In genomic region chr4:138538084-138538449, GRCm38 (mm10) we compare ENCODE assay signal across 19 mouse cellular contexts.
DNase-seq lines count a peak whose midpoint lies in the region; ATAC-seq and TF ChIP-seq lines count a peak whose summit lies in the region.
"Had no signal": no experiment of that assay in that cellular context is flagged by ENCODE, and none has a peak within 500 bp of the region (broad histone marks: within the 10 kb centered on the region; RNA-seq: fewer than 3 reads in every experiment).

No protein-coding gene starts in this region.

- no peak overlapping the region for H3K4me2 ChIP-seq in hindbrain, embryonic 15.5 days
- H3K4me2 ChIP-seq in midbrain, embryonic 15.5 days = no peak overlapping the region
- H3K4me2 ChIP-seq: heart, embryonic 15.5 days; limb, embryonic 13.5 days had no signal

- TF ChIP-seq CTCF in cortical plate, adult 2 months (IDR thresholded peaks at IDR 0.05; ENCODE audit: extremely low read depth, insufficient read depth, low read length) = no peak

- WGBS in hindbrain, embryonic 15.5 days = 39% methylated on average over 4 of the region's 4 CpGs
- WGBS in midbrain, embryonic 15.5 days = 38% methylated on average over 4 of the region's 4 CpGs

- no peaks in the 10 kb centered on the region for H3K36me3 ChIP-seq in hindbrain, embryonic 15.5 days
- no peaks in the 10 kb centered on the region for H3K36me3 ChIP-seq in midbrain, embryonic 15.5 days (replicated peaks)
- H3K36me3 ChIP-seq: heart, embryonic 15.5 days; limb, embryonic 13.5 days had no signal

- no peaks in the 10 kb centered on the region for H3K27me3 ChIP-seq in hindbrain, embryonic 15.5 days
- no peaks in the 10 kb centered on the region for H3K27me3 ChIP-seq in midbrain, embryonic 15.5 days (replicated peaks)
- H3K27me3 ChIP-seq: limb, embryonic 13.5 days had no signal

- no peak for DNase-seq in frontal cortex, adult 2 months (ENCODE audit: extremely low spot score in 1 of 2, low spot score in 1 of 2)
- no peak for DNase-seq in spleen, postnatal 14 days (ENCODE audit: low spot score in 2 of 2)
- no peak for DNase-seq in cerebellum, postnatal 4 days (ENCODE audit: low spot score in 2 of 2)
- no peak for DNase-seq in thymus, postnatal 10 days (ENCODE audit: low spot score in 2 of 2)
- DNase-seq: adrenal gland, postnatal 14 days; cerebellum, adult 2 months; gastrocnemius, postnatal 10 days; heart, adult 2 months; kidney, adult 18-20 months; kidney, postnatal 14 days; right cerebral cortex, postnatal 14 days; thymus, postnatal 36 days had no signal

- H3K9ac ChIP-seq in hindbrain, embryonic 15.5 days = no peak overlapping the region
- no peak overlapping the region for H3K9ac ChIP-seq in midbrain, embryonic 15.5 days
- H3K9ac ChIP-seq: heart, embryonic 15.5 days; limb, embryonic 13.5 days; liver, embryonic 14.5 days had no signal

- H3K27ac ChIP-seq in cortical plate, adult 2 months (ENCODE audit: insufficient read depth, low read length) = peak overlapping the region; percentile 15
- H3K27ac ChIP-seq in hindbrain, embryonic 15.5 days (replicated peaks) = peak overlapping the region; percentile 65; the same call in 1 of the 2 replicates
- peak overlapping the region; percentile 79 for H3K27ac ChIP-seq in midbrain, embryonic 15.5 days
- H3K27ac ChIP-seq: heart, adult 2 months; heart, embryonic 15.5 days; limb, embryonic 13.5 days; liver, embryonic 14.5 days had no signal

- no peaks in the 10 kb centered on the region for H3K9me3 ChIP-seq in hindbrain, embryonic 15.5 days
- H3K9me3 ChIP-seq in midbrain, embryonic 15.5 days = no peaks in the 10 kb centered on the region
- H3K9me3 ChIP-seq: heart, embryonic 15.5 days; limb, embryonic 13.5 days had no signal

- H3K4me1 ChIP-seq in cortical plate, adult 2 months (ENCODE audit: control insufficient read depth, insufficient read depth, low read length) = peaks cover 13% of the 10 kb centered on the region
- H3K4me1 ChIP-seq in hindbrain, embryonic 15.5 days (replicated peaks) = peaks cover 23% of the 10 kb centered on the region
- H3K4me1 ChIP-seq in midbrain, embryonic 15.5 days = peaks cover 25% of the 10 kb centered on the region
- H3K4me1 ChIP-seq: heart, embryonic 15.5 days had no signal

- no peak for TF ChIP-seq POLR2A in cortical plate, adult 2 months (IDR thresholded peaks at IDR 0.05; ENCODE audit: extremely low read depth, insufficient read depth, low read length)

- peak; percentile 60 for ATAC-seq in frontal cortex, adult (ENCODE audit: low TSS enrichment)
- ATAC-seq in hindbrain, embryonic 15.5 days (ENCODE audit: low FRiP score, low read depth) = no peak
- ATAC-seq in midbrain, embryonic 15.5 days (replicated peaks) = peak; percentile 59

- no peak overlapping the region for H3K4me3 ChIP-seq in cortical plate, adult 2 months (ENCODE audit: insufficient read depth, low read length)
- no peak overlapping the region for H3K4me3 ChIP-seq in hindbrain, embryonic 15.5 days
- H3K4me3 ChIP-seq in midbrain, embryonic 15.5 days = no peak overlapping the region
- H3K4me3 ChIP-seq: heart, adult 2 months; heart, embryonic 15.5 days; limb, embryonic 13.5 days had no signal

Comparison
In these comparisons a context has a peak if more than half of its experiments do, and no peak if none do; other contexts are left out.
1. H3K27ac ChIP-seq: peak in every context shown above with its lines; median percentile 79 in midbrain, embryonic 15.5 days; 65 in hindbrain, embryonic 15.5 days; 15 in cortical plate, adult 2 months.